In the genomic region with DNA sequence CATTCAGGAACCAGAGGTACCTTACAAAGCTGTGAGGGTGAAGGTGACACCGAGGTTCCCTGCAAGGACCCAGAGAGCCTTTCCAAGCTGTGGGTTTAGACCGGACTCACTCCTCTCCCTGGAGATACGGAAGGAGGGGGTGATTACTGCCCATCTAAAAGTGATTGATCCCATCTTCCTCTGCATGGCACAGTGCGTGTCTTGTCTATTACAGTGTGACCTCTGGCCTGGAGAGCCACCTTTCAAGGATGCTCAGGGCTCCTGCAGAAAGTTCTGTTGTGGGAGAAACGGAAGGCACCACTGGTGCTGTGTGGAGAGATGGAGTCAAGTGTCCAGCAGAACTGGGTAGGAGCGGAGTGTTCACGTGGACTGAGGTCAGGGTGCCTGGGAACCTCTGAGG, we compare ENCODE assay signal across 16 mouse cellular contexts. TPM values are rescaled to one million over a fixed set of nuclear protein-coding genes. Genes with fewer than 3 reads are reported as not detected.
DNase-seq lines count a peak whose midpoint lies in the region; ATAC-seq and TF ChIP-seq lines count a peak whose summit lies in the region.
"Had no signal": no experiment of that assay in that cellular context is flagged by ENCODE, and none has a peak within 500 bp of the region (broad histone marks: within the 10 kb centered on the region; RNA-seq: fewer than 3 reads in every experiment).

No protein-coding gene starts in this region.

- peaks cover 55% of the 10 kb centered on the region for H3K27me3 ChIP-seq in hindbrain, embryonic 12.5 days
- peaks cover 42% of the 10 kb centered on the region for H3K27me3 ChIP-seq in midbrain, embryonic 15.5 days (replicated peaks)

- peak overlapping the region; percentile 80 for H3K4me2 ChIP-seq in hindbrain, embryonic 12.5 days (replicated peaks)
- peak overlapping the region; percentile 79 for H3K4me2 ChIP-seq in midbrain, embryonic 15.5 days

- H3K9me3 ChIP-seq in hindbrain, embryonic 12.5 days (replicated peaks) = no peaks in the 10 kb centered on the region
- no peaks in the 10 kb centered on the region for H3K9me3 ChIP-seq in midbrain, embryonic 15.5 days
- H3K9me3 ChIP-seq: heart, embryonic 10.5 days; limb, embryonic 12.5 days had no signal

- H3K9ac ChIP-seq in hindbrain, embryonic 12.5 days = no peak overlapping the region
- H3K9ac ChIP-seq in midbrain, embryonic 15.5 days = peak overlapping the region; percentile 65
- H3K9ac ChIP-seq: limb, embryonic 12.5 days had no signal

- H3K4me3 ChIP-seq in cortical plate, adult 2 months (ENCODE audit: insufficient read depth, low read length) = peak overlapping the region; percentile 81
- peak overlapping the region; percentile 52 for H3K4me3 ChIP-seq in hindbrain, embryonic 12.5 days
- H3K4me3 ChIP-seq in midbrain, embryonic 15.5 days = peak overlapping the region; percentile 59
- H3K4me3 ChIP-seq: gastrocnemius, adult 2 months had no signal

- DNase-seq in cerebellum, adult 9-10 months = peak; percentile 51
- DNase-seq in cerebellum, postnatal 4 days (ENCODE audit: low spot score in 2 of 2) = no peak
- no peak for DNase-seq in embryo, embryonic 10 days (ENCODE audit: low spot score)
- no peak for DNase-seq in adrenal gland, postnatal 4 days (ENCODE audit: low spot score in 2 of 2)
- DNase-seq in B cell, adult 2 months = no peak
- DNase-seq: gastrocnemius, adult 2 months; heart, postnatal 36 days; lung, adult 18-20 months; thymus, adult 18-20 months had no signal

- no peak for ATAC-seq in hindbrain, embryonic 12.5 days (ENCODE audit: low FRiP score)
- no peak for ATAC-seq in midbrain, embryonic 15.5 days (replicated peaks)

- TF ChIP-seq CTCF in cortical plate, adult 2 months (IDR thresholded peaks at IDR 0.05; ENCODE audit: extremely low read depth, insufficient read depth, low read length) = no peak

- H3K4me1 ChIP-seq in cortical plate, adult 2 months (ENCODE audit: control insufficient read depth, insufficient read depth, low read length) = peaks cover 3% of the 10 kb centered on the region; the same call in 1 of the 2 replicates
- H3K4me1 ChIP-seq in hindbrain, embryonic 12.5 days = peaks cover 21% of the 10 kb centered on the region
- peaks cover 30% of the 10 kb centered on the region for H3K4me1 ChIP-seq in midbrain, embryonic 15.5 days
- H3K4me1 ChIP-seq: limb, embryonic 12.5 days had no signal

- TF ChIP-seq POLR2A in cortical plate, adult 2 months (IDR thresholded peaks at IDR 0.05; ENCODE audit: extremely low read depth, insufficient read depth, low read length) = no peak

- H3K27ac ChIP-seq in cortical plate, adult 2 months (ENCODE audit: insufficient read depth, low read length) = no peak overlapping the region
- no peak overlapping the region for H3K27ac ChIP-seq in hindbrain, embryonic 12.5 days
- H3K27ac ChIP-seq in midbrain, embryonic 15.5 days = no peak overlapping the region
- H3K27ac ChIP-seq: gastrocnemius, adult 2 months; heart, embryonic 10.5 days; limb, embryonic 12.5 days had no signal

- no peaks in the 10 kb centered on the region for H3K36me3 ChIP-seq in hindbrain, embryonic 12.5 days
- no peaks in the 10 kb centered on the region for H3K36me3 ChIP-seq in midbrain, embryonic 15.5 days (replicated peaks)
- H3K36me3 ChIP-seq: G1E; heart, embryonic 10.5 days; limb, embryonic 12.5 days had no signal

- WGBS in hindbrain, embryonic 12.5 days = 75% methylated on average over 7 of the region's 7 CpGs
- 75% methylated on average over 7 of the region's 7 CpGs for WGBS in midbrain, embryonic 15.5 days

RNA-seq across cellular contexts. Expression of gene Galnt9, which starts 1.2 kb away (rescaled TPM):
- 107 and 110 TPM in 2 replicates for polyA plus RNA-seq in cortical plate, adult 2 months (2012; rRNA removed)
- polyA plus RNA-seq in hindbrain, embryonic 12.5 days (2016; fragmentation: Nextera tagmentation; extraction: Ambion mirVana) = 8.2 and 8.8 TPM in 2 replicates
- polyA plus RNA-seq in midbrain, embryonic 15.5 days (2015; fragmentation: Nextera tagmentation; extraction: Ambion mirVana) = 26.7 and 26.8 TPM in 2 replicates
- total RNA-seq in adrenal gland, postnatal 4 days (2021) = under 1 TPM; 0.76 to 0.85 TPM
- total RNA-seq: gastrocnemius, adult 2 months; heart, postnatal 36 days had no signal
- polyA plus RNA-seq: G1E; heart, embryonic 10.5 days; kidney, embryonic 14.5 days had no signal
